Mouse (Mus musculus): ENCODE results near the gene Cbfa2t2.

DNA sequence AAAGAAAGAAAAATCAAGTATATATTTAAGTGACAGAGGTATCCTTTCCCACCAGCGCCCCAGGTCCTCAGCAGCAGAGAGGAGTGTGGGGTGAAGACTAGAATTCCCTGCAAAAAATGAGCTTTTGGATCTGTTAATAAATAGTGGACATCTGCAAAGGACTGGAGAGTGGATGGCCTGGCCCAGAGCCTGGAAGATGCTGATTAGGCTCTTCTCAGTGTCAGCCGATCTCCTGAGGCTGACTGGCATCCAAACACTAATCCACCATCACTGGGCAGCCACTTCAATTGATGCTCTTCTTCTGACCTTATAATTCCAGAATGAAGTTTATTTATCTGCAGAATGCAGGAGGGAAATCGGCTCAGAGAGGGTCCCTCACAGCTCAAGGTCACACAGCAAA is 136.7 kb downstream of the Cbfa2t2 start:
- TF ChIP-seq CTCF (IDR thresholded peaks at IDR 0.05; ENCODE audit: low read depth) (no peak), EP300 (optimal IDR thresholded peaks at IDR 0.05) (no peak)

All from stomach, postnatal 0 days (tissue).